Mouse (Mus musculus) neural tube, embryonic 10.5 days (tissue): ENCODE data around the gene Upf3b.
A peak's percentile ranks its signal among the peaks of the same experiment; 100 is the strongest.
"Not testable (repeated sequence)": the region's sequence is repeated elsewhere in the genome, so short reads cannot be mapped to it uniquely, and the experiment has no call there.

Experiments used
- DNase-seq: peaks from one replicate; pipeline ENCODE4 v3.0.0-alpha.2; 2017; ENCODE audit warnings: low spot score; ENCODE audit errors: extremely low spot score

Upf3b gene

GRCm38 (mm10) chrX:37080345-37080744, 29.8 kb downstream of the Upf3b start:
- not testable (repeated sequence) for DNase-seq

GRCm38 (mm10) chrX:37076651-37077050, 33.5 kb downstream of the Upf3b start:
- no peak for DNase-seq

GRCm38 (mm10) chrX:37074262-37074892, 35.7 kb downstream of the Upf3b start:
- DNase-seq = peak; percentile 58

DNA sequence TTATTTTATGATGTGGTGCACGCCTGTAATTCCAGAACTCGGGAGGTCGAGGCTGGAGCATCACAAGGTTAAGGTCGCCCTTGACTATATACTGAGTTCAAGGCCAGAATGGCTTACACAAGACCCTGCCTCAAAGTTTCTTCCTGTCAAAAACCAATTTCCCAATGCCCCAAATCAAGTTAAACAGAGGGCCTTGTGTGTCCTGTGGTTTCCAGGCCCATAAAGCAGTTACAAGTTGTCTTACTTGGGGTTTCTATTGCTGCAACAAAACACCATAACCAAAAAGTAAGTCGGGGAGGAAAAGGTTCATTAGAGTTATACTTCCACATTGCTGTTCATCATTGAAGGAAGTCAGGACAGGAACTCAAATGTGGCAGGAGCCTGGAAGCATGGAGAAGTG, 41.4 kb downstream of the Upf3b start:
- no peak for DNase-seq

DNA sequence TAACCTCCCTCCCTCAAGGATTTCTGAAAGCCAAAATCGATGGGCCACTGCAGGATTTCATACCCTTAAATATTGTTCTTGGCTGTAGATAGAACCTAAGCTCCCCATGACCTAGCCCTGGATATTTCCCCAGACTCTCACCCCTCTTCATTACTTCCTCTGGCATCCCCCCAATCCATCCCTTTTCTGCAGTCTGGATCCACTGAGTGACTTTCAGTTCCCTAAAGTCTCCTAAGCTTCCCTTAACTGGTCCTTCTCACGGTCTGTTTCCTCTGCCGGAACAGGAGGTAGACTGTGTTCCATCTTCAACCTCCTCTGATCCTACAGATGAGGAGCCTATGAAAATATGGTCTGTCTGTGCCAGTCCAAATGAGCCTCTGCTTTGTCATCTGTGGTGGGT, 42.8 kb downstream of the Upf3b start:
- no peak for DNase-seq

DNA sequence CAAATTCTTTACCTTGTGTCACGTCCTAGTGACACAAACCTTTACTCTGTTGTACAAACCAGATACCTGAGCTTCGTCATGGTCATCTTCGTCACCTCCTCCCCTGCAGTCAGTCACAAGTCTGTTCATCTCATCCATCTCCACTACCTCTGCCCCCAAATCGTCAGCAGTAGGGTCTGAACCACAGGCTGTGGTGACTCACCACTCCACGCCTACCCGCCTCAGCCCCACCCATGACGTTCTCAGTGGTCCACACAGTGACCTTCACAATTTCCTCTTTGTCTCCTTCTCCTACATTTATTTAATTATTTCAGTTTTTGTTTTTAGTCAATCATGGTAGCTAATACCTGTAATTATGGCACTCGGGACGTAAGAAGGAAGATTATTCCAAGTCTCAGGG, 46.2 kb downstream of the Upf3b start:
- DNase-seq = no peak

DNA sequence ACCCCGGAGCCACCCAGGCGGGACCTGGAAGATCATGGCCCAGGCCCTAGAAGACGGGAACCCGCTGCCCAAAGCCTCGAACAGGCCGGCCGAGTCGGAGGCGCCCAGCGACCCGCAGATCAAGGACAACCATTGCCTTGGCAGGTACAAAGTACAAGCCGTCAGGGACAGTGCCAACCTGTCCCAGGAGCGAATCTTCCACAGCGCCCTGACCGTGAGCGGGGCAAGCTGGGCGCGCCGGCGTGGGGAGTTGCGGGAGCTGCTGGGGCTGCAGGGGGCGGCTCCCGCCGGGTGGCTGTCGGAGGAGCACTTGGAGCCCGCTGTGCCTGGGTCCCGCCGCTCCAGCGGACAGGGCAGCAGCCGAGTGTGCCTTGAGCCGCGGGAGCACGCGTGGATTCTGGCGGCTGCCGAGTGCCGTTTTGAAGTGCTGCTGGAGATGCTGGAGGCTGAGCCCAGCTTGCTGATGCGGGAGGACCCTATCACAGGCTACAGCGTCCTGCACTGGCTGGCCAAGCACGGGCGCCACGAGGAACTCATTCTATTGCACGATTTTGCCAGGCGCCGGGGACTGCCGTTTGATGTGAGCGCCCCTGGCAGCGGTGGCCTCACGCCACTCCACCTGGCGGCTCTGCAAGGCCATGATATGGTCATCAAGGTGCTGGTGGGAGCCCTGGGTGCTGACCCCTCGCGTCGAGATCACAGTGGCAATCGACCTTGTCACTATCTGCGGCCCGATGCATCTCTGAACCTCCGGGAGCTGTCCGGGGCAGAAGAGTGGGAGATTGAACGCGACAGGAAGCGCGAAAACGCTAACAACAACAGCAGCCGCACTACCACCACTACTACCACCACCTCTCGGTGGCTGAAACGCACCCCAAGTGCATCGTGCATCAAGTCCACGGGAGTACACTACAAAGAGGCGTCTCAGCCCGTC, 61.0 kb downstream of the Upf3b start:
- peak; percentile 37 for DNase-seq

DNA sequence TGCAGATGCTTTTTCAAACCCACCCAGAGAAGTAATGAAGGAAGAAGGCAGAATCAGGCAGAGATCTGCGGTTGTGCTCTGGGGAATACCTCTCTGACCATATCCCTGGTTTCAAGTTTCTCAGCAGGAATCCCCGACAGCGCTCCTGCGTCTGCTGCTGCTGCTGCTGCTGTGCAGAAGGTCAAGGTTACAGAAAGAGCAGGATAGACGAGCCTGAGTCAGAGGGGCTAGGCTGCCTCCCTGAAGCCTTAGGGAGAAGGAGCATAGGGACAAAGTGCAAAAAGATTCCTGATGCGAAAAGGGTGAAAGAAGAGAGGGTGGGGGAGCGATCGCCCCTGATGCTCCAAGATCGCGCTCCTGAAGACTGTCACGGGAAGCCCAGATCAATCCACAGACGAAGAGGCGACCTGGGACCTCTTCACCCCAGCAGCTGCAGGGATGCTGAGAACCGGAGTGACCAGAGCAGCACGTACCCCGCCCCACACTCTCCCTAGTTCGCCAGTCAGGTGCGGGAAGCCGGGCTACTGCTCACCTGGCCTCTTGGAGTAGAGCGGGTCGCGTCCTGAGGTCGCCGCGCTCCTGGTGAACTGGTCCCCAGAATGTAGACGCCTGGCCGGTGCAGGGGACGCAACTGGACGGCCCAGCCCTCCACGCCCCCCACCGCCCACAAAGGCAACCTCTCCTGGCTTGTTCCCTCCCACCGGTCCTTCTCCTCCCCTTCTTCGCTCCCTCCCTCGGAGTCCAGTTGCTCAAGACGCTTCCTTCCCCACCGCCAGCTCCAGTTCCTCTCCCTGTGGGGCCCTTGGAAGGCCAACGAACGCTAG, 61.8 kb downstream of the Upf3b start, which contains the start of gene Sowahd:
Gene Sowahd, plus strand, starts transcription at position 780 of the 824 bp plus-strand sequence.
- DNase-seq = peak; percentile 31

DNA sequence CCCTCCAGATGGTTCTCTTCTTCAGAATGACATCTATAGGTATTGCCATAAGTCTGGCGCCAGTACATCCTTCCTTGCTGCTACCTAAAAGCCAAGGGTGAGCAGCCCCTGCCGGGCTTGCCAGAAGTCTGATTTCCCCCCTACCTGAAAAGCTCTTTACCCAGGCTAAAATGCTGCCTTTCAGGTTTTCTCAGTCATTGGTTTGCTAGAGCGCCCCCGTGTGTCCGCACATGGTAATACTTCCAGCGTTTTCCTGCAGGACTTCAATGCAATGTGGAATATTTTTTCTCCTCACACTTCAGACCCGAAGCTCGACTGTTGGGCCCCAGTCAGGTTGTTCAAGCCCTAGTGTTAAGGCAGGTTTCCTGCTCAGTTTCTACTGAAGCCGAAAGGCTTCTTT, 67.4 kb downstream of the Upf3b start:
- DNase-seq = peak; percentile 57
